Mouse (Mus musculus): ENCODE measurements around the gene Zdhhc25.

Zdhhc25 gene

DNA sequence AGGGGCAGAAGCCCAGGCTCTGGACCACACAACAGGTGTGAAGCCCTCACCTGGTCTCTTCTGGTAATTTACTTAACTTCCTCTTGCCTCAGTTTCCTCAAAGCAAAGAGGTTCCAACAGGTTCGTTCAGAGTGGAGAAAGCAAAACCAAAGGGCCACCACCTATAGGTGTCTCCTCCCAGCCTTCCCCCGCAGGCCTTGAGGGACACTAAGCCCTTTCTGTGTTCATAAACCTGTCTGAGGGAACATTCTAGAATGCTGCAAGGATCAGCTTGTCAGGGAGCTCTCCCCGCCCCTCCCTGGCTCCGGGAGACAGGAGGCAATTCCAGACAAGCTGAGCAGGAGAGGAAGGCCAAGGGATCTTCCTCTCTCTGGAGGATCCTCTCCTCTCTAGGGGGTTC is at the start of gene Zdhhc25:
Gene Zdhhc25, plus strand, starts transcription at position 301 of the 400 bp plus-strand sequence.
- WGBS = 83% methylated on average over 4 of the region's 4 CpGs

DNA sequence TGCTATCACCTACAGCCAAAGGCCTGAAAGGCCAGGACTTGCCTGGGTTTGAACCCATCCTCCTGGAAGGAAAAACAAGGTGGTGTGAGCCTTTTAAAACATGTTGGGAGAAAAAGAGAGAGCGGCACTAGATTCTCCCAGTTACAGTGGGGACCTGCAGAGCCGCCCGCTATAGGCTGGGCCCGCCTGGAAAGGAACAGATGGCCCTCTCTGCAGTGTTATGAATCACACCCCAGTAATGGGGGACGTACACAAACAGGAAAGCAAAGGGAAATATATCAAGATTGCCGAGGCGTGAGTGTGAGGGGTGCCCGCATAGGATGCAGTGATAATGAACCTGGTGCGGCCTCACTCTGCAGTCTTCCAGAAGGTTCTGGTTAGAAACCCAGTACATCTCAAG is 47.2 kb upstream of the Zdhhc25 start:
- WGBS = 64% methylated on average over 9 of the region's 9 CpGs

- WGBS = 18% methylated on average over 8 of the region's 8 CpGs
Measured at GRCm38 (mm10) chr15:88555476-88555875, 44.6 kb upstream of the Zdhhc25 start.

DNA sequence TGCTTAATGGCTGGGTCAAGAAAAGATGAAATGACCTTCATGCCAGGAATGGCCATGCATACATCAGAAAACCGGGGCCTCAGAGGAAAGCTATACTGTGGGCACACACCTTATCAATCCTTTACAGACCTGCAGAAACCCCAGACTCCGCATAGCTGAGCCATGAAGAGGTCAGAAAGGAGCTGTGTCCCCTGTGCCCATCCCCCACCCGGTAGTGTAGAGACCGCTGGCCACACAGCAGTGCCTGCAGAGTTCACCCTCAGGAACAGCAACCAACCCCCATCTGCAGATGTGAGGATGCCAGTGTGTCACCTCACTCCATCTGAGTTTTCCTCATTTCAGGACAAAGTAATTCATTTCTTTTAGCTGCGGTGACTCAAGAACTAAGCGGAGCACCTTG is 39.5 kb upstream of the Zdhhc25 start:
- 61% methylated on average over 6 of the region's 6 CpGs for WGBS

- WGBS = 6% methylated on average over 22 of the region's 22 CpGs
Measured at GRCm38 (mm10) chr15:88561058-88561730, 38.9 kb upstream of the Zdhhc25 start.

DNA sequence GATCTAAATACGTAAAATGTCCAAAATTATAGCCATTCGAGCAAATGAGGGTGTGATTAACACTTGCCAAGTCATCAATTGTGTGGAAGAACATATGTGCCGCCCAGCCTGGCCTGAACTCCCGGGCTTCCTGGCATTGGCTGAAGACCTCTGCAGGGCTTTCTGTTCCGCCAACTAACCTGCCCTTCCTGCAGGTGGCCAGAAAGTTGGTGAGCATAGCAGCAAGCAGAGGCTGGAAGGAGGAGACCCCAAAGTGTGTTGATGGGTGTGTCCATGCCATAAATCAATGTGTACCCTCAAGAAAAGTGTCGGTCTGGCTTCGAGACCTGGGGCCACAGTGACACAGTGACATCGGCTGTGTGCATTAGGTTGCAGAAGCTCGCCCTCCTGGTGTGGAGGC is 34.8 kb upstream of the Zdhhc25 start:
- WGBS = 88% methylated on average over 9 of the region's 9 CpGs

GRCm38 (mm10) chr15:88565806-88566205 is 34.3 kb upstream of the Zdhhc25 start:
- WGBS = 68% methylated on average over 4 of the region's 4 CpGs

DNA sequence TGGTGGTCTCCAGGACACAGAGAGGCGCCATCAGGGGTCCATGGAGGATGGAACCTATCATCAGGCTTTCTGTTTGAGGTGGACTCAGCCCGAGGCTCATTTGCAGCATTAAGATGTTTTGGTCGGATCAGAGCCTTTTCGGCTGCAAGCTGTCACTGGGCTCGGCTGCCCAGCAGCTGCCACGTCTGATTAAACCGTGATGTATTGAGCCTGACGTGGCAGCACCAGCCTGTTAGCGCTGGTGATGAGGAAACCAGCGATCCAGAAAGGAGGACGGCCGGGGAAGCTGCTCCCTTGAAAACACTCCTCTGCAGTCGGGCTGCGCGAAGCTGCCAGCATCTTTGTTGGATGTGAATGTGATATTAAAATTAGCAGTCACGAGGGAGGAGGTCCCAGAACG is 29.4 kb upstream of the Zdhhc25 start:
- 48% methylated on average over 17 of the region's 17 CpGs for WGBS

GRCm38 (mm10) chr15:88579461-88579860 is 20.6 kb upstream of the Zdhhc25 start:
- 91% methylated on average over 6 of the region's 6 CpGs for WGBS

DNA sequence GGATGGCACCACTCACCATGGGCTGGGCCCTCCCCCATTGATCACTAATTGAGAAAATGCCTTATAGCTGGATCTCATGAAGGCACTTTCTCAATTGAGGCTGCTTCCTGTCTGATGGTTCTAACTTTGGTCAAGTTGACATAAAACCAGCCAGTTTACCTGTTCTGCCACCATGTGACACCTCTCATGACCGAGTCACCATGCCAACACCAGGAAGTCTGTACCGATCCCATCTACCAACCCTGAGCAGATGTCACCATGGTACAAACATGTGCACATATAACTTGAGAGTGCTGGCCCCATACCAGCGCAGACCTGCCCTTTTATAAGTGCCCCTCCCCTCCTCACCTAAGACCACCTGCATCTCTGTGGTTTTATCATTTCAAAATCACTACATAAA is 2.4 kb downstream of the Zdhhc25 start:
- 92% methylated on average over 3 of the region's 3 CpGs for WGBS

GRCm38 (mm10) chr15:88603091-88603732 is 3.1 kb downstream of the Zdhhc25 start:
- 52% methylated on average over 9 of the region's 9 CpGs for WGBS

DNA sequence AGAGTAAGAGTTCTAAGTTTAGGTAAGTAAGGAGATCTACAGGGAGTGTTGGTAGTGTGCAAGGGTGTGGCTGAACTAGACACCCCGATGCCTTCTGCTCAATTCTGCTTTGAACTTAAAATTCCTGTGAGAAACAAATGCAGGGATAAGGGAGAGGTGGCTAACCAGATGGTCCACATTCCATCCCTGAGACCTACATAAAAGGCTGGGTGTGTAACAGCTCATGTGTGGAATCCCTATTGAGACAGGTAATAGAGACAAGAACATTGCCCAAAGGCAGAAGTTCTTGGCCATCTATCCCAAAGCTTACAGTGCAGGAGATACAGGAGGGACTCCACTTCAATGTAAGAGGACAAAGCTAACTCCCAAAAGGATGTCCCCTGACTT is 3.6 kb downstream of the Zdhhc25 start:
- WGBS = 49% methylated on average over 1 of the region's 1 CpGs

- WGBS = 88% methylated on average over 17 of the region's 17 CpGs
Measured at GRCm38 (mm10) chr15:88604669-88605414, 4.7 kb downstream of the Zdhhc25 start.

GRCm38 (mm10) chr15:88605415-88605785 is 5.3 kb downstream of the Zdhhc25 start:
- WGBS = 91% methylated on average over 5 of the region's 5 CpGs

DNA sequence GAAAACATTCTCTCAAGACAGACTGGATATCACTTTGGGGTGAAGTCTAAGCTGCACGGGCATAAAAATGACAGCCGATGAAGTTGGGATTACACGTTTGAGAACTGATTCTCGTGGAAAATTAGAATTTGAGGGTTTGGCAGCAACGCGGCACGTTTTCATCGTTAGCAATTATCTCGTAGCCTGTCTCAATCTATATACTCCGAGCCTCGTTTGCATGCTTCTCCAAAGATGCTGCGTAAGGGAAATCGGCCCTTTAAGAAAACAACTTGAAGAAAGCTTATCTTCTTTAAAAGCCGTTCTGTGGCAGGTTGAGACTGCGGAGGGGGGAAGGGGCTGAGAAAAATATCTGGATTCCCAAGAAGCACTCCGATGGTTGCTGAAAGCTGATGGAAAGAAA is 17.0 kb downstream of the Zdhhc25 start:
- 47% methylated on average over 16 of the region's 16 CpGs for WGBS

- WGBS = 44% methylated on average over 17 of the region's 17 CpGs
Measured at GRCm38 (mm10) chr15:88618008-88618773, 18.1 kb downstream of the Zdhhc25 start.

- WGBS = 80% methylated on average over 2 of the region's 2 CpGs
Measured at GRCm38 (mm10) chr15:88620017-88620416, 19.9 kb downstream of the Zdhhc25 start.

- 78% methylated on average over 2 of the region's 2 CpGs for WGBS
Measured at GRCm38 (mm10) chr15:88623891-88624290, 23.8 kb downstream of the Zdhhc25 start.

DNA sequence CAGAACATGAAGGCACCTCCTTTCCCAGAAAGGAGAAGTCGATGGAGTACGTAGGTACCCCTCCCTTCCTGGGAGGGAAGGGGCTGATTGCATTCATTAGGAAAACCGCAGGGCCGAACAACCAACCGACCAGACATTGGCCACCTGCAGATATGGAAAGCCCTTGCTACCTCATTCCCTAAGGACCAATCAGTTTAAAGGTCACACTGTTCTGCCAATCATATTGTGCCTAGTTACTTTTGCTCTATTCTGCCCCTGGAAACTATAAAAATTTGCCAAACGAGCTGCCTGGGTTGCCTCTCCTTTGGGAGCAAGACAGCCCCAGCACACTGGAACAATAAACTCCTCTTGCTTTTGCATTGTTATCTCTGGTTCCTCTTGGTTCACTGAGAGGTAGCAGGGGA is 24.8 kb downstream of the Zdhhc25 start:
- 80% methylated on average over 6 of the region's 6 CpGs for WGBS

DNA sequence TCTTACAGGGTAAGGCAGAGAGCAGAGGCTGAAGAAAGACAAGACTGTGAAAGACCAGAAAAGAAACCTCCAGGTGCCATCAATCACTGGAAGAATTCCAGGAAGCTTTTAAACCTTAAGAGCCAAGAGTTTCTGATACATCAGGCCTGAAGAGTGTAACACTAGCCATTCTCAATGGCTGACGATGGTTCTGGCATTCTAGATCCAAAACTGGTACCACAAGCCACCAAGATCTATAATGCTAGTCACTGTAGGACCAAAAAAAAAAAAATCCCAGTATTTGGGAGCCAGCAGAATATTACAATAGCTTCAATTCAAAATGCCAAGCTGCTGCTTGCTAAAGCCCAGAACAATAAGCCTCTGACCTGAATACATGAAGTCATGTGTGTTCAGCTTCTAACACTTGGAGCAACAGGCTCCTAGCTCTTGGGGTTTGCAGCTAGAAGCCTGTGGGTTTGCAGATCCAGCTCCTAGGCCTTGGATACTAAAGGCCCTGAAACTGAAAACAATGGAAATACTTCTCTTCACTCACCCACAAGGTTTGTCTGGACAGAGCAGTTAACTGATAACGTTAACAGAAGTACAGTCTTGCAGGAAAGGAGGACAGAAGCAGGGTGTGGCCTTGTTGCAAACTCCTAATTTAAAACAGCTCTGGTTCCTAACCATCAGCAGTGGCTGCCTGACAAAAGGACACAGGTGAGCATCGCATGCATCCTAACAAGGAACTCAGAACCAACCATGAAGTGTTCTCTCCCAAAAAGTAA is 25.4 kb downstream of the Zdhhc25 start:
- WGBS = 77% methylated on average over 3 of the region's 3 CpGs

DNA sequence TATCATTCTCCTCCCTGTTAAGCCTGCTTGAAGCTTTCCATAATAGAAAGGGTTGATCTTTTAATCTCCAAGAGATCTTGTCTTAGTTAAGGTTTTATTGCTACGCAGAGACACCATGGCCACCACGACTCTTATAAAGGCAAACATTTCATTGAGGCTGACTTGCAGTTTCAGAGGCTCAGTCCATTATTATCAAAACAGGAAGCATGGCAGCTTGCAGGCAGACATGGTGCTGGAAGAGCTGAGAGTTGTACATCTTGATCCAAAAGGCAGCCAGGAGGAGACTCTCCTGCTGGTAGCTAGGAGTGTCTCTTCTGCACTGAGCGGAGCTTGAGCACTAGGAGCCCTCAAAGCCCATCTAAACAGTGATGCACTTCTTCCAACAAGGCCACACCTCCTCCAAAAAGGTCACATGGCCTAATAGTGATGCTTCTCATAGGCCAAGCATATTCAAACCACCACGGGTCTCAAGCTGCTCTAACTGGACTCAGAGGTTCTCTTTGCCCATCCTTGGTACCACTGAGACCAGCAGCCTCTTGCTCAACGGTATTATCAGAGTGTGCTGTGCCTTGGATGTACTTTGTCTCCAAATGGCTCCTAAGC is 26.9 kb downstream of the Zdhhc25 start:
- WGBS = 86% methylated on average over 5 of the region's 5 CpGs
